Mouse (Mus musculus) CH12.LX (cell line): ENCODE measurements at regions not wholly inside any gene's neighbourhood (a gene's known extent, or its start where the extent isn't known, plus 50 kb on each side); places are given as distances from the start of the nearest gene placed in this dataset.

Experiments used
- DNase-seq: peaks from one replicate; pipeline ENCODE4 v3.0.0-alpha.2; 2013; ENCODE audit errors: extremely low read depth
- H3K27ac ChIP-seq: 2 replicates; pipeline ENCODE4 v1.5.1; 2012; ENCODE audit warnings: low read depth, mild to moderate bottlenecking, control low read depth, moderate library complexity; ENCODE audit not compliant: insufficient read depth
- H3K27me3 ChIP-seq: replicated peaks from 2 replicates; pipeline ENCODE3; 2012; ENCODE audit warnings: inconsistent platforms
- H3K36me3 ChIP-seq, 2 experiments: replicated peaks in 1 of 2; 2 replicates each; pipeline versions ENCODE3 to v1.6.1; 2012; ENCODE audit warnings: inconsistent platforms in 1 of 2, low read length in 1 of 2, mild to moderate bottlenecking in 1 of 2, mixed read lengths in 1 of 2, moderate library complexity in 1 of 2; ENCODE audit not compliant: control insufficient read depth in 1 of 2, insufficient read depth in 1 of 2
- H3K4me1 ChIP-seq, 2 experiments: 2 replicates each; pipeline ENCODE4 v1.6.1; 2012; ENCODE audit warnings: inconsistent platforms in 1 of 2, moderate library complexity in 1 of 2; ENCODE audit not compliant: insufficient read depth in 2 of 2, control insufficient read depth in 1 of 2
- H3K4me2 ChIP-seq: 2 replicates; pipeline ENCODE4 v1.6.1; 2012; ENCODE audit warnings: low read depth, mild to moderate bottlenecking, control low read depth; ENCODE audit not compliant: poor library complexity, insufficient read depth, severe bottlenecking
- H3K4me3 ChIP-seq, 3 experiments: fragments of 150-350 bp in 1 of 3; sonication (generic) in 1 of 3; replicated peaks in 1 of 3; 2 replicates each; pipeline versions ENCODE3 to v1.5.1; 2011 to 2012; ENCODE audit warnings: low read depth in 2 of 3, low read length in 2 of 3, mild to moderate bottlenecking in 2 of 3, moderate library complexity in 2 of 3, control low read depth in 1 of 3, improper control_type of control experiment in 1 of 3, inconsistent platforms in 1 of 3, mixed read lengths in 1 of 3; ENCODE audit not compliant: poor library complexity in 1 of 3
- H3K79me2 ChIP-seq: replicated peaks from 2 replicates; pipeline ENCODE4 v1.6.1; 2012; ENCODE audit warnings: mild to moderate bottlenecking, moderate library complexity; ENCODE audit not compliant: control insufficient read depth, poor library complexity, insufficient read depth, severe bottlenecking; ENCODE audit errors: extremely low read depth
- H3K9ac ChIP-seq: 2 replicates; pipeline ENCODE4 v1.6.1; 2012; ENCODE audit warnings: low read depth, mild to moderate bottlenecking, control low read depth, moderate library complexity; ENCODE audit not compliant: insufficient read depth
- H3K9me3 ChIP-seq: replicated peaks from 2 replicates; pipeline ENCODE3; 2012; ENCODE audit warnings: low read length, inconsistent platforms, mixed read lengths
- BHLHE40 ChIP-seq: IDR thresholded peaks from 2 replicates; pipeline ENCODE4 v1.6.1; 2011; ENCODE audit warnings: mild to moderate bottlenecking, low read depth, low read length, improper control_type of control experiment
- CHD2 ChIP-seq: IDR thresholded peaks from 2 replicates; pipeline ENCODE4 v1.6.1; 2011; ENCODE audit warnings: low read length, improper control_type of control experiment
- CTCF ChIP-seq, 2 experiments: IDR thresholded peaks in 1 of 2; conservative IDR thresholded peaks in 1 of 2; 2 replicates each; pipeline ENCODE4 v1.5.1; 2011 to 2012; ENCODE audit warnings: low read depth in 2 of 2, low read length in 2 of 2, improper control_type of control experiment in 1 of 2, inconsistent platforms in 1 of 2, mild to moderate bottlenecking in 1 of 2, moderate library complexity in 1 of 2
- E2F4 ChIP-seq: IDR thresholded peaks from 2 replicates; pipeline ENCODE4 v1.6.1; 2011; ENCODE audit warnings: low read depth, low read length, improper control_type of control experiment; ENCODE audit not compliant: insufficient replicate concordance
- EP300 ChIP-seq: IDR thresholded peaks from 2 replicates; pipeline ENCODE4 v1.6.1; 2011; ENCODE audit warnings: low read length, improper control_type of control experiment
- ETS1 ChIP-seq: conservative IDR thresholded peaks from 2 replicates; pipeline ENCODE4 v1.6.1; 2012; ENCODE audit warnings: low read depth, mild to moderate bottlenecking, inconsistent platforms, low read length, improper control_type of control experiment, moderate library complexity
- HCFC1 ChIP-seq: IDR thresholded peaks from 2 replicates; pipeline ENCODE4 v1.6.1; 2012; ENCODE audit warnings: low read depth, mild to moderate bottlenecking, inconsistent platforms, low read length, improper control_type of control experiment
- IRF4 ChIP-seq: IDR thresholded peaks from 2 replicates; pipeline ENCODE4 v1.6.1; 2014; ENCODE audit warnings: low read depth, mild to moderate bottlenecking, inconsistent platforms, low read length, improper control_type of control experiment
- JUND ChIP-seq: conservative IDR thresholded peaks from 2 replicates; pipeline ENCODE4 v1.6.1; 2011; ENCODE audit warnings: low read depth, low read length, improper control_type of control experiment
- KAT2A ChIP-seq: IDR thresholded peaks from 2 replicates; pipeline ENCODE4 v1.6.1; 2012; ENCODE audit warnings: low read length, improper control_type of control experiment, inconsistent platforms; ENCODE audit not compliant: insufficient replicate concordance
- MAX ChIP-seq: IDR thresholded peaks from 2 replicates; pipeline ENCODE4 v1.6.1; 2011; ENCODE audit warnings: low read length, improper control_type of control experiment
- MAZ ChIP-seq: IDR thresholded peaks from 2 replicates; pipeline ENCODE4 v1.6.1; 2012; ENCODE audit warnings: low read depth, mild to moderate bottlenecking, inconsistent platforms, low read length, improper control_type of control experiment, moderate library complexity
- MEF2A ChIP-seq: IDR thresholded peaks from 2 replicates; pipeline ENCODE4 v1.6.1; 2014; ENCODE audit warnings: low read depth, mild to moderate bottlenecking, inconsistent platforms, low read length, improper control_type of control experiment, borderline replicate concordance
- MXI1 ChIP-seq: IDR thresholded peaks from 2 replicates; pipeline ENCODE4 v1.6.1; 2011; ENCODE audit warnings: mild to moderate bottlenecking, low read depth, low read length, improper control_type of control experiment
- MYC ChIP-seq: IDR thresholded peaks from 2 replicates; pipeline ENCODE4 v1.6.1; 2011; ENCODE audit warnings: low read depth, mild to moderate bottlenecking, improper control_type of control experiment, low read length
- NELFE ChIP-seq: IDR thresholded peaks from 2 replicates; pipeline ENCODE4 v1.6.1; 2011; ENCODE audit warnings: low read depth, low read length, improper control_type of control experiment
- NRF1 ChIP-seq: IDR thresholded peaks from 2 replicates; pipeline ENCODE4 v1.6.1; 2014; ENCODE audit warnings: low read depth, mild to moderate bottlenecking, inconsistent platforms, low read length, improper control_type of control experiment, moderate library complexity
- POLR2AphosphoS2 ChIP-seq: IDR thresholded peaks from 2 replicates; pipeline ENCODE4 v1.6.1; 2011; ENCODE audit warnings: low read depth, low read length, improper control_type of control experiment
- RCOR1 ChIP-seq: conservative IDR thresholded peaks from 2 replicates; pipeline ENCODE4 v1.6.1; 2012; ENCODE audit warnings: low read depth, mild to moderate bottlenecking, inconsistent platforms, low read length, improper control_type of control experiment
- SMC3 ChIP-seq: IDR thresholded peaks from 2 replicates; pipeline ENCODE4 v1.6.1; 2011; ENCODE audit warnings: low read depth, low read length, improper control_type of control experiment
- TCF12 ChIP-seq: IDR thresholded peaks from 2 replicates; pipeline ENCODE4 v1.6.1; 2014; ENCODE audit warnings: low read depth, mild to moderate bottlenecking, inconsistent platforms, low read length, improper control_type of control experiment
- UBTF ChIP-seq: IDR thresholded peaks from 2 replicates; pipeline ENCODE4 v1.6.1; 2012; ENCODE audit warnings: low read depth, mild to moderate bottlenecking, inconsistent platforms, low read length, improper control_type of control experiment, moderate library complexity
- USF1 ChIP-seq: IDR thresholded peaks from 2 replicates; pipeline ENCODE4 v1.6.1; 2014; ENCODE audit warnings: low read depth, mild to moderate bottlenecking, inconsistent platforms, low read length, improper control_type of control experiment
- USF2 ChIP-seq: conservative IDR thresholded peaks from 2 replicates; pipeline ENCODE4 v1.6.1; 2011; ENCODE audit warnings: low read depth, low read length, improper control_type of control experiment
- ZC3H11A ChIP-seq: IDR thresholded peaks from 2 replicates; pipeline ENCODE4 v1.6.1; 2012; ENCODE audit warnings: low read depth, mild to moderate bottlenecking, inconsistent platforms, low read length, improper control_type of control experiment
- ZKSCAN1 ChIP-seq: IDR thresholded peaks from 2 replicates; pipeline ENCODE4 v1.6.1; 2012; ENCODE audit warnings: low read depth, inconsistent platforms, low read length, improper control_type of control experiment, borderline replicate concordance
- ZMIZ1 ChIP-seq: IDR thresholded peaks from 2 replicates; pipeline ENCODE4 v1.6.1; 2012; ENCODE audit warnings: low read depth, mild to moderate bottlenecking, inconsistent platforms, low read length, improper control_type of control experiment
- dilution Hi-C: fragments of 300-500 bp; cut with MboI; formaldehyde crosslinking; loops from 2 replicates; pipeline ENCODE4 v1.14.3; 2020; ENCODE audit warnings: low sequenced_read_pairs; ENCODE audit not compliant: extremely low pct_unique_long_range_greater_than_20kb, extremely low pct_ligation_motif_present
- in situ Hi-C: fragments of 300-500 bp; cut with MboI; formaldehyde crosslinking; loops from 3 replicates; pipeline ENCODE4 v1.14.3; 2019; ENCODE audit warnings: low sequenced_read_pairs, low pct_ligation_motif_present, low pct_unique_long_range_greater_than_20kb, mixed read lengths

DNA sequence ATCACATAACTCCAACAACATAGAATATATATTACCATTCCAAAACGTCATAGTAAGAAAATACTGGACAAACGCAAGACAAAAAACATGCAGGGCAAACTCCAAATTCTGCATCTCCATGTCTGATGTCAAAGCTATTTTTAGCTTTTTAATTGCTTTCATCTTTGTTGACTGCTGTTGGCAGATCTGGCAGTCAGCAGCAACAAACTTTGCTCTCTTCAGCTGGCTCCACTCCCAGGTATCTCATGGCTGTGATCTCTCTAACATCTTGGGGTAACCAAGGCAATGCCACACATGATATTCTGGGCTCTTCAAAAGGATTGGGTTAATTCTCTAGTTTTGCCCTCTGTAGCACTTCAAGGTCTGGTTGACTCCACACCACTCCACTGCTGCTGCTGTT is 128.9 kb upstream of the Fst start:
- Histone ChIP-seq H3K4me1 (no peaks in the 10 kb centered on the region), H3K36me3 (no peaks in the 10 kb centered on the region), H3K27ac (no peak overlapping the region)
- in situ Hi-C loops (no loop called here), dilution Hi-C loops (no loop called here)
- DNase-seq = no peak
- TF ChIP-seq MYC (no peak), MEF2A (no peak), EP300 (no peak), CTCF (conservative IDR thresholded peaks at IDR 0.05 in 1 of 2, IDR thresholded peaks at IDR 0.05 in 1 of 2; ENCODE audit: low read depth in 2 of 2, low read length in 2 of 2) (no peak), UBTF (no peak), ZMIZ1 (no peak), IRF4 (no peak), ZC3H11A (no peak), SMC3 (no peak), MAZ (no peak), KAT2A (no peak), JUND (no peak), ZKSCAN1 (no peak)
- TF ChIP-seq, all 38 proteins: peak for 0
- no peak overlapping the region for H3K9ac ChIP-seq
- no peak overlapping the region for H3K4me2 ChIP-seq
- no peaks in the 10 kb centered on the region for H3K27me3 ChIP-seq
- no peak overlapping the region for H3K4me3 ChIP-seq
- no peaks in the 10 kb centered on the region for H3K79me2 ChIP-seq
- no peaks in the 10 kb centered on the region for H3K9me3 ChIP-seq

DNA sequence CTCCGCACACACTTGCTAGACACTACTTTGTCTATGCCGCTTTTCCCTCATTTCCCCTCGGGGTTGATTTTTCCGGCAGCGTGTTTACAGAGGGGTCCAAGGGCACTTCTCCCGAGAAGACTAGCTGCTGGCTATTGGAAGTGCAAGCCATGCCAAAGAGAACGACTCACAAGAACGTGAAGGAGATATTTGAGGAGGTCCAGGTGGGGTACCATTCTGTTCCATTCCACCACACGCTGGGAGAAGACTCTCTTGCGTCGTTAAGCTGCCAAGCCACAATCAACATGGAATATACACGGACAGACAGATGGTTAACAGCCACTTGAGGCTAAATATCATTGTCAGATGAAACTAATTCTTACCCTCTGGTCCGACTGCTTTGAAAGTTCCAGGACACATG is 144.6 kb upstream of the Fst start:
- dilution Hi-C loops = no loop called here
- DNase-seq = no peak
- in situ Hi-C loops = no loop called here

More for the DNA sequence above, 144.6 kb upstream of the Fst start:
- TF ChIP-seq CHD2 = no peak
- TF ChIP-seq JUND = no peak
- TF ChIP-seq MXI1 = no peak
- no peak for TF ChIP-seq E2F4
- no peak for TF ChIP-seq POLR2AphosphoS2
- TF ChIP-seq USF1 = no peak
- TF ChIP-seq NELFE = no peak
- no peak for TF ChIP-seq RCOR1
- no peak for TF ChIP-seq ETS1
- no peak for TF ChIP-seq ZC3H11A
- TF ChIP-seq MAX = no peak
- TF ChIP-seq MYC = no peak
- no peak for TF ChIP-seq TCF12
- no peak for TF ChIP-seq NRF1
- no peak for TF ChIP-seq HCFC1
- TF ChIP-seq USF2 = no peak
- no peak for TF ChIP-seq SMC3
- TF ChIP-seq BHLHE40 = no peak
- TF ChIP-seq UBTF = no peak
- Histone ChIP-seq H3K27ac (no peak overlapping the region), H3K4me1 (0 out of 4 replicates have a peak, but pooled peaks cover 0 to 3% of the 10 kb centered on the region in 2 experiments), H3K79me2 (no peaks in the 10 kb centered on the region), H3K4me2 (no peak overlapping the region), H3K9ac (no peak overlapping the region), H3K4me3 (no peak overlapping the region), H3K9me3 (no peaks in the 10 kb centered on the region), H3K36me3 (no peaks in the 10 kb centered on the region), H3K27me3 (no peaks in the 10 kb centered on the region)
